Mouse (Mus musculus) ES-E14 (cell line): Measurements from ENCODE around the gene Ganab.

ENCODE experiments used
- HCFC1 ChIP-seq: IDR thresholded peaks from 2 replicates; pipeline ENCODE4 v1.6.1; 2012; ENCODE audit warnings: low read length, inconsistent platforms, borderline replicate concordance; ENCODE audit not compliant: insufficient read depth
- MAFK ChIP-seq: IDR thresholded peaks from 2 replicates; pipeline ENCODE4 v1.6.1; 2014; ENCODE audit warnings: mild to moderate bottlenecking, low read depth, low read length, inconsistent platforms; ENCODE audit not compliant: insufficient read depth
- ZNF384 ChIP-seq: IDR thresholded peaks from 2 replicates; pipeline ENCODE4 v1.6.1; 2012; ENCODE audit warnings: low read depth, low read length, inconsistent platforms

DNA sequence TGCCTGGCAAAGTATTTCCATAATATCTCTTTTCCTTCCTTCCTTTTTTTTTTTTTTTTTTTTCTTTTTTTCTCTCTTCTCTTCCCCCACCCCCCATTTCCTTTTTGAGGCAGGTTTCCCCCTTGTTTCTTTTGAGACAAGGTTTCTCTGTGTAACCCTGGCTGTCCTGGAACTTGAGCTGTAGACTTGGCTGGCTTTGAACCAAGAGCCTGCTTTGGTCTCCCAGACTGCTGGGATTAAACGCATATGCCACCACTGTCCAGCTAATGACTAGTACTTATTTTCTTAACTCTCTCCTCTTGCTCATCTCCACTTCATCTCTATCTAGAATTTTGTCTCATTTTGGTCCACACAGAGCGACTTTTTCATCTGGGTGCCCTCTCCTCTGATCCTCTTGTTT, 45.2 kb downstream of the Ganab start:
- TF ChIP-seq HCFC1 (no peak), ZNF384 (no peak), MAFK (no peak)
